Mouse (Mus musculus): ENCODE results near the gene Commd9. TPM values are rescaled to one million over a fixed set of nuclear protein-coding genes. Genes with fewer than 3 reads are reported as not detected.

The Commd9 gene
- polyA plus RNA-seq, 1 experiment from 2014 or later: 62.0 TPM

Other genes with a start within 250 kb of the Commd9 start
- gene Rag1, start 236.7 kb upstream of the Commd9 start, polyA plus RNA-seq (2015; fragmentation: Nextera tagmentation; extraction: Ambion mirVana): 1.3 and 3.0 TPM in 2 replicates
- 58.4 and 58.6 TPM in 2 replicates for gene B230118H07Rik, start 236.7 kb upstream of the Commd9 start, polyA plus RNA-seq (2015; fragmentation: Nextera tagmentation; extraction: Ambion mirVana)
- gene Traf6, start 207.8 kb upstream of the Commd9 start, polyA plus RNA-seq (2015; fragmentation: Nextera tagmentation; extraction: Ambion mirVana): 9.5 and 10.5 TPM in 2 replicates
- gene Prr5l, start 3.2 kb upstream of the Commd9 start, polyA plus RNA-seq (2015; fragmentation: Nextera tagmentation; extraction: Ambion mirVana): 38.0 and 43.7 TPM in 2 replicates